Mouse (Mus musculus) brain, embryonic 14.5 days (tissue): ENCODE data around the gene Pfn3.

Experiments
- CTCF ChIP-seq: fragments of 200-500 bp; IDR thresholded peaks from 2 replicates; pipeline ENCODE4 v1.5.1; 2012; ENCODE audit warnings: inconsistent platforms, mild to moderate bottlenecking, moderate library complexity, borderline replicate concordance; ENCODE audit not compliant: insufficient read depth, insufficient read length; ENCODE audit errors: extremely low read depth
- POLR2A ChIP-seq: fragments of 200-500 bp; IDR thresholded peaks from 2 replicates; pipeline ENCODE4 v1.6.1; 2012; ENCODE audit warnings: mild to moderate bottlenecking, inconsistent platforms, borderline replicate concordance; ENCODE audit not compliant: poor library complexity, insufficient read depth, insufficient read length, severe bottlenecking; ENCODE audit errors: extremely low read depth

- TF ChIP-seq CTCF (no peak), POLR2A (no peak)
These were observed 35.5 kb upstream of the Pfn3 start for GRCm38 (mm10) chr13:55450511-55450980.
